ENCODE assay signal across 22 mouse cellular contexts in genomic region chr17:28612603-28613002, GRCm38 (mm10). TPM values are rescaled to one million over a fixed set of nuclear protein-coding genes. Genes with fewer than 3 reads are reported as not detected.
DNase-seq lines count a peak whose midpoint lies in the region.
"Had no signal": no experiment of that assay in that cellular context is flagged by ENCODE, and none has a peak within 500 bp of the region (broad histone marks: within the 10 kb centered on the region; RNA-seq: fewer than 3 reads in every experiment).

No protein-coding gene starts in this region.

- peak; percentile 31 to 34 for DNase-seq in spleen, postnatal 36 days (ENCODE audit: low spot score in 2 of 2)
- no peak for DNase-seq in spleen, postnatal 4 days (ENCODE audit: low spot score in 2 of 2)
- peak; percentile 89 for DNase-seq in T-cell, adult 2 months (ENCODE audit: low spot score)
- peak; percentile 92 for DNase-seq in naive thymus-derived CD4-positive, alpha-beta T cell, adult 2 months (ENCODE audit: low read depth)
- peak; percentile 15 to 28 for DNase-seq in thymus, postnatal 36 days
- DNase-seq in kidney, postnatal 14 days = no peak
- DNase-seq in kidney, postnatal 25 days = no peak
- no peak for DNase-seq in gastrocnemius, postnatal 36 days
- DNase-seq: adrenal gland, postnatal 36 days; cerebellum, adult 18-20 months; cerebellum, postnatal 25 days; heart, postnatal 14 days; kidney, adult 8-10 months; kidney, postnatal 36 days; liver, postnatal 0 days; lung, postnatal 14 days; right cerebral cortex, adult 18-20 months had no signal

- intact Hi-C loops in gastrocnemius, postnatal 36 days (cut with DNase I) = no loop called here

RNA-seq across cellular contexts. Expression of gene Srpk1, which starts 9.9 kb away (rescaled TPM):
- total RNA-seq in gastrocnemius, postnatal 36 days (2021) = 10 to 100 TPM; 24.7 to 26.6 TPM

RNA-seq across cellular contexts. Expression of gene Lhfpl5, which starts 37.2 kb away (rescaled TPM):
- not detected for total RNA-seq in gastrocnemius, postnatal 36 days (2021)
- total RNA-seq: granulocyte monocyte progenitor cell, adult 5-6 weeks; heart, postnatal 14 days; liver, adult 2 months had no signal

RNA-seq across cellular contexts. Expression of gene Clps, which starts 52.0 kb away (rescaled TPM):
- not detected for total RNA-seq in gastrocnemius, postnatal 36 days (2021)
- total RNA-seq: adrenal gland, postnatal 36 days; granulocyte monocyte progenitor cell, adult 5-6 weeks; heart, postnatal 14 days; left cerebral cortex, adult 18-20 months; left cerebral cortex, postnatal 36 days; midbrain, postnatal 0 days had no signal

Comparison
In these comparisons a context has a peak if more than half of its experiments do, and no peak if none do; other contexts are left out.
1. DNase-seq: peak in spleen, postnatal 36 days (2 of 2), T-cell, adult 2 months (single experiment), naive thymus-derived CD4-positive, alpha-beta T cell, adult 2 months (single experiment) and thymus, postnatal 36 days (2 of 2); none in spleen, postnatal 4 days (0 of 2), kidney, postnatal 14 days (single experiment), kidney, postnatal 25 days (0 of 2) and gastrocnemius, postnatal 36 days (0 of 2).